Mouse (Mus musculus): ENCODE results near the gene Slc25a34. TPM values are rescaled to one million over a fixed set of nuclear protein-coding genes. Genes with fewer than 3 reads are reported as not detected.

Slc25a34 gene
- polyA plus RNA-seq, 1 experiment: 12.3 TPM

- WGBS: 57% methylated on average over 7 of the region's 7 CpGs
- Histone ChIP-seq H3K4me3 (ENCODE audit: control insufficient read depth, insufficient read depth, low read length) (no peak overlapping the region), H3K27me3 (ENCODE audit: control insufficient read depth, insufficient read depth, low read length) (no peaks in the 10 kb centered on the region), H3K27ac (ENCODE audit: control insufficient read depth, insufficient read depth, low read length) (no peak overlapping the region), H3K4me1 (replicated peaks; ENCODE audit: control insufficient read depth, insufficient read depth, low read length) (0 out of 2 replicates have a peak, but pooled peaks cover 4% of the 10 kb centered on the region), H3K36me3 (ENCODE audit: control insufficient read depth, insufficient read depth, low read length) (no peaks in the 10 kb centered on the region)
- TF ChIP-seq CTCF (IDR thresholded peaks at IDR 0.05; ENCODE audit: borderline replicate concordance, control insufficient read depth, extremely low read depth, insufficient read depth, low read length, poor library complexity): no peak
- no peak for TF ChIP-seq POLR2A (IDR thresholded peaks at IDR 0.05; ENCODE audit: control insufficient read depth, extremely low read depth, insufficient read depth, low read length, poor library complexity)
- no peak for DNase-seq
Observed at GRCm38 (mm10) chr4:141572668-141573358, 50.8 kb downstream of the Slc25a34 start.

GRCm38 (mm10) chr4:141571934-141572333, 51.7 kb downstream of the Slc25a34 start:
- H3K27ac ChIP-seq (ENCODE audit: control insufficient read depth, insufficient read depth, low read length): no peak overlapping the region
- TF ChIP-seq POLR2A (IDR thresholded peaks at IDR 0.05; ENCODE audit: control insufficient read depth, extremely low read depth, insufficient read depth, low read length, poor library complexity) (no peak), CTCF (IDR thresholded peaks at IDR 0.05; ENCODE audit: borderline replicate concordance, control insufficient read depth, extremely low read depth, insufficient read depth, low read length, poor library complexity) (no peak)
- H3K4me1 ChIP-seq (replicated peaks; ENCODE audit: control insufficient read depth, insufficient read depth, low read length): 0 out of 2 replicates have a peak, but pooled peaks cover 4% of the 10 kb centered on the region
- no peaks in the 10 kb centered on the region for H3K36me3 ChIP-seq (ENCODE audit: control insufficient read depth, insufficient read depth, low read length)
- WGBS: 92% methylated on average over 10 of the region's 10 CpGs
- no peaks in the 10 kb centered on the region for H3K27me3 ChIP-seq (ENCODE audit: control insufficient read depth, insufficient read depth, low read length)
- H3K4me3 ChIP-seq (ENCODE audit: control insufficient read depth, insufficient read depth, low read length): no peak overlapping the region
- DNase-seq: no peak

- H3K4me3 ChIP-seq (ENCODE audit: control insufficient read depth, insufficient read depth, low read length): no peak overlapping the region
- 0 out of 2 replicates have a peak, but pooled peaks cover 4% of the 10 kb centered on the region for H3K4me1 ChIP-seq (replicated peaks; ENCODE audit: control insufficient read depth, insufficient read depth, low read length)
- no peak for DNase-seq
- TF ChIP-seq POLR2A (IDR thresholded peaks at IDR 0.05; ENCODE audit: control insufficient read depth, extremely low read depth, insufficient read depth, low read length, poor library complexity) (no peak), CTCF (IDR thresholded peaks at IDR 0.05; ENCODE audit: borderline replicate concordance, control insufficient read depth, extremely low read depth, insufficient read depth, low read length, poor library complexity) (no peak)
- H3K27ac ChIP-seq (ENCODE audit: control insufficient read depth, insufficient read depth, low read length): no peak overlapping the region
- H3K36me3 ChIP-seq (ENCODE audit: control insufficient read depth, insufficient read depth, low read length): no peaks in the 10 kb centered on the region
- 61% methylated on average over 6 of the region's 6 CpGs for WGBS
- H3K27me3 ChIP-seq (ENCODE audit: control insufficient read depth, insufficient read depth, low read length): no peaks in the 10 kb centered on the region
Observed at GRCm38 (mm10) chr4:141571337-141571739, 52.3 kb downstream of the Slc25a34 start.

- TF ChIP-seq CTCF (IDR thresholded peaks at IDR 0.05; ENCODE audit: borderline replicate concordance, control insufficient read depth, extremely low read depth, insufficient read depth, low read length, poor library complexity) (no peak), POLR2A (IDR thresholded peaks at IDR 0.05; ENCODE audit: control insufficient read depth, extremely low read depth, insufficient read depth, low read length, poor library complexity) (no peak)
- no peaks in the 10 kb centered on the region for H3K27me3 ChIP-seq (ENCODE audit: control insufficient read depth, insufficient read depth, low read length)
- 0 out of 2 replicates have a peak, but pooled peaks cover 4% of the 10 kb centered on the region for H3K4me1 ChIP-seq (replicated peaks; ENCODE audit: control insufficient read depth, insufficient read depth, low read length)
- DNase-seq: no peak
- whole genome bisulfite sequencing: 97% methylated on average over 1 of the region's 1 CpGs
- H3K36me3 ChIP-seq (ENCODE audit: control insufficient read depth, insufficient read depth, low read length): no peaks in the 10 kb centered on the region
- H3K27ac ChIP-seq (ENCODE audit: control insufficient read depth, insufficient read depth, low read length): no peak overlapping the region
- H3K4me3 ChIP-seq (ENCODE audit: control insufficient read depth, insufficient read depth, low read length): no peak overlapping the region
Observed at GRCm38 (mm10) chr4:141570821-141571220, 52.8 kb downstream of the Slc25a34 start.

- no peak for TF ChIP-seq POLR2A (IDR thresholded peaks at IDR 0.05; ENCODE audit: control insufficient read depth, extremely low read depth, insufficient read depth, low read length, poor library complexity)
- TF ChIP-seq CTCF (IDR thresholded peaks at IDR 0.05; ENCODE audit: borderline replicate concordance, control insufficient read depth, extremely low read depth, insufficient read depth, low read length, poor library complexity): no peak
- H3K4me3 ChIP-seq (ENCODE audit: control insufficient read depth, insufficient read depth, low read length): no peak overlapping the region
- H3K27ac ChIP-seq (ENCODE audit: control insufficient read depth, insufficient read depth, low read length): no peak overlapping the region
- 94% methylated on average over 6 of the region's 6 CpGs for WGBS
- no peaks in the 10 kb centered on the region for H3K27me3 ChIP-seq (ENCODE audit: control insufficient read depth, insufficient read depth, low read length)
- no peaks in the 10 kb centered on the region for H3K36me3 ChIP-seq (ENCODE audit: control insufficient read depth, insufficient read depth, low read length)
- 0 out of 2 replicates have a peak, but pooled peaks cover 1% of the 10 kb centered on the region for H3K4me1 ChIP-seq (replicated peaks; ENCODE audit: control insufficient read depth, insufficient read depth, low read length)
- no peak for DNase-seq
Observed at GRCm38 (mm10) chr4:141570004-141570403, 53.6 kb downstream of the Slc25a34 start.

- 97% methylated on average over 5 of the region's 5 CpGs for WGBS
- Histone ChIP-seq H3K27me3 (ENCODE audit: control insufficient read depth, insufficient read depth, low read length) (no peaks in the 10 kb centered on the region), H3K4me1 (replicated peaks; ENCODE audit: control insufficient read depth, insufficient read depth, low read length) (no peaks in the 10 kb centered on the region), H3K4me3 (ENCODE audit: control insufficient read depth, insufficient read depth, low read length) (no peak overlapping the region), H3K36me3 (ENCODE audit: control insufficient read depth, insufficient read depth, low read length) (no peaks in the 10 kb centered on the region), H3K27ac (ENCODE audit: control insufficient read depth, insufficient read depth, low read length) (no peak overlapping the region)
- TF ChIP-seq CTCF (IDR thresholded peaks at IDR 0.05; ENCODE audit: borderline replicate concordance, control insufficient read depth, extremely low read depth, insufficient read depth, low read length, poor library complexity) (no peak), POLR2A (IDR thresholded peaks at IDR 0.05; ENCODE audit: control insufficient read depth, extremely low read depth, insufficient read depth, low read length, poor library complexity) (no peak)
- DNase-seq: no peak
Observed at GRCm38 (mm10) chr4:141568966-141569365, 54.7 kb downstream of the Slc25a34 start.

Other genes with a start within 250 kb of the Slc25a34 start
- gene Clcnka, start 225.1 kb downstream of the Slc25a34 start, polyA plus RNA-seq (2012; rRNA removed): 0.35 and 0.46 TPM in 2 replicates
- gene Clcnkb, start 207.8 kb downstream of the Slc25a34 start, polyA plus RNA-seq (2012; rRNA removed): 0.24 and 0.27 TPM in 2 replicates
- gene Hspb7, start 203.0 kb downstream of the Slc25a34 start, polyA plus RNA-seq (2012; rRNA removed): 3.3 and 36.2 TPM in 2 replicates
- 0.40 and 0.42 TPM in 2 replicates for gene Srarp, start 187.7 kb downstream of the Slc25a34 start, polyA plus RNA-seq (2012; rRNA removed)
- gene Zbtb17, start 179.2 kb downstream of the Slc25a34 start, polyA plus RNA-seq (2012; rRNA removed): 87.3 and 98.6 TPM in 2 replicates
- 63.4 and 84.1 TPM in 2 replicates for gene Spen, start 85.2 kb downstream of the Slc25a34 start, polyA plus RNA-seq (2012; rRNA removed)
- 9.5 and 16.2 TPM in 2 replicates for gene Fblim1, start 17.7 kb downstream of the Slc25a34 start, polyA plus RNA-seq (2012; rRNA removed)
- gene Tmem82, start 5.2 kb downstream of the Slc25a34 start, polyA plus RNA-seq (2012; rRNA removed): 1.2 and 2.8 TPM in 2 replicates
- 58.5 and 71.4 TPM in 2 replicates for gene Plekhm2, start 41.1 kb upstream of the Slc25a34 start, polyA plus RNA-seq (2012; rRNA removed)
- gene Rsc1a1, start 61.8 kb upstream of the Slc25a34 start, polyA plus RNA-seq (2012; rRNA removed): 8.5 and 14.4 TPM in 2 replicates
- gene Ddi2, start 99.6 kb upstream of the Slc25a34 start, polyA plus RNA-seq (2012; rRNA removed): 15.6 and 25.5 TPM in 2 replicates
- gene Agmat, start 122.9 kb upstream of the Slc25a34 start, polyA plus RNA-seq (2012; rRNA removed): 0.18 and 0.92 TPM in 2 replicates
- gene Dnajc16, start 167.1 kb upstream of the Slc25a34 start, polyA plus RNA-seq (2012; rRNA removed): 11.8 and 11.9 TPM in 2 replicates
- gene Casp9, start 169.8 kb upstream of the Slc25a34 start, polyA plus RNA-seq (2012; rRNA removed): 16.0 and 16.9 TPM in 2 replicates
- 0.46 and 2.1 TPM in 2 replicates for gene Cela2a, start 202.3 kb upstream of the Slc25a34 start, polyA plus RNA-seq (2012; rRNA removed)
- gene Ctrc, start 222.5 kb upstream of the Slc25a34 start, polyA plus RNA-seq (2012; rRNA removed): 0.35 and 0.43 TPM in 2 replicates